Mouse (Mus musculus): Measurements from ENCODE around the gene Vav3.

DNA sequence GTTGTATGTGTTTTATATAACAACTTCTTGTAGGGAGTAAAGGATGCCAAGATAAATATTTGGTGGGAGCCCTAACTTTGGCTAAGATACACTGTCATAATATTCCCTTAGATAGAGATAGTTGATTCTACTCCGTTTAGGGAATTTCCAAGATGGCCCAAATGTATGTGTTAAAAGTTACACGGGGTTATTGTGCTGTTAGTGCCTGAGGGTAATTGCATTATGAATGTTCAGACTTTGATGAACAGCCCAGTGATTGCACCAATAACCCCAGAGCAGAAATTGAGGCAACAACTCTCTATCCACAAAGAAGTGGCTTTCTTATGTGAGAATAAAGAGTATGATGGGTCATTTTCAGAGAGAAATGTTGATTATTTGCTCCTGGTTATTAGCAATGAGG is 283.3 kb downstream of the Vav3 start:
- no peak for TF ChIP-seq CTCF (IDR thresholded peaks at IDR 0.05; ENCODE audit: control insufficient read depth, insufficient read depth, insufficient replicate concordance, low read depth, low read length)
- TF ChIP-seq POLR2A (IDR thresholded peaks at IDR 0.05; ENCODE audit: control insufficient read depth, low read depth, low read length), result no peak

All from testis, adult 2 months (tissue).